Mouse (Mus musculus) thymus, postnatal 4 days (tissue): Measurements from ENCODE around the gene Fem1b.

ENCODE experiments used
- DNase-seq: peaks from one replicate; pipeline ENCODE4 v3.0.0; 2021

The Fem1b gene

DNA sequence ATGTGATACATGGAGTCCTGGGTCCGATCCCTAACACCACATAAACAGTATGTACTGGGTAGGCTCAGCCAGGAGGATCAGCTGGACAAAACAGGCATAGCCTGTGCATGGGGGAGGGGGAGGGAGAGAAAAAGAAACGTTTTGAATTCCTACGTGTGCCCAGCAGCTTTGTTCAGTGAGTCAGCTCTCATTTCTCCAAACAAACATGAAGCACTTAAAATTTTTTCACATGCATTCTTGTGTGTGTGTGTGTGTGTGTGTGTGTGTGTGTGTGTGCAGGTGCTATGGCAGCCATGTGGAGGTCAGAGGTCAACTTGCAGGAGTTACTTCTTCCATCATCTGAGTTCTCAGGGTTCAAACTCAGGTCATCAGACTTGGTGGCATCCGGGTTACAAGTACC lies 36.3 kb downstream of the Fem1b start:
- DNase-seq: no peak

DNA sequence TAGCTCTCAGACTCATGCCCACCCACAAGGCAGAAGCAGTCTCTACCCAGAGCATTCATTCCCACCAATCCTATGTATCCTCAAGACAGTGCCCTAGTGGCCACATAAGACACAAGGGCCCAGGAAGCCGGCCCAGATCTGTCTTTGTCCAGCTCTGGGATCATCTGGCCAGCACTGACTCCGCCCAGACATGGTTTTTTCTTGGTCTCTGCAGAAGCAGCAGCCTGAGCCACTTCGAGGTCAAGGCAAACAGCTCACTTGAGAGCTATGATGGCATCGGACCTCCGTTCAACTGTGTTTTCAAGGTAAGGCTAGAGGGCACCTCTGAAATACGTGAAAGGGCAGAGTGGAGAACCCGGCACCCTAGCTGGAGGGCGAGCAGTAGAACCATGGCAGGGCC lies 39.0 kb downstream of the Fem1b start:
- DNase-seq: no peak

DNA sequence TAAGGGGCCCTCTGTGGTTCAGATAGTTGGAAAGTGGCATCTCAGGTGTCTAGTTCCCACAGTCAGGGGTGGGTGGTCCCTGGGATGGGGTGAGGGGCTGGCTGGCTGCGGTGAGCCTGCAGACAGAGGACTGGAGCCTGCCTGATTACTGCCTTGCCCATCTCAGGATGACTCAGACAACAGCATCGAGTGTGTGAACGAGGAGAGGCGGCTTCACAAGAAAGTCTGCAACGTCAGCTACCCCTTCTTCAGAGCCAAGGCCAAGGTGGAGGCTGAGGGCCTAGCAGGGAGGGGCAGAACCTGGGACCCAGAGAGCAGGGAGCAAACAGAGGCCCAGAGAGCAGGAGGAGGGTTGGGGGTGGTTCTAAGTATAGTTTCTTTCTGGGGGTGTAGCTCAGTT lies 43.4 kb downstream of the Fem1b start:
- DNase-seq: no peak

DNA sequence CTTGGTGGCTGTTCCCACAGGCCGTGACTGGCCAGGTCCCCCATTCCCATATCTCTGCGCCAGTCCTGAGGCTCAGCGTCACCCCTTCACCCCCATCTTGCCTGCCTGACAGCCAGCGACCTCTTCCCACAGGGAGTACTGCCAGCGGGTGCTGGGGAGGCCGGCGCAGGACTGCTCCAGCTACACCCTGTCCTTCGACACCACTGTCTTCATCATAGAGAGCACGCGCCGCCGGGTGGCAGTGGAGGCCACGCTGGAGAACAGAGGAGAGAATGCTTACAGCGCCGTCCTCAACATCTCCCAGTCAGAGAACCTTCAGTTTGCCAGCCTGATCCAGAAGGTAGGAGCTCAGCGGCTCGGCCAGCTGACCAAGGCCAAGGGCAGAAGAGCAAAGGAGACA lies 44.3 kb downstream of the Fem1b start:
- no peak for DNase-seq

DNA sequence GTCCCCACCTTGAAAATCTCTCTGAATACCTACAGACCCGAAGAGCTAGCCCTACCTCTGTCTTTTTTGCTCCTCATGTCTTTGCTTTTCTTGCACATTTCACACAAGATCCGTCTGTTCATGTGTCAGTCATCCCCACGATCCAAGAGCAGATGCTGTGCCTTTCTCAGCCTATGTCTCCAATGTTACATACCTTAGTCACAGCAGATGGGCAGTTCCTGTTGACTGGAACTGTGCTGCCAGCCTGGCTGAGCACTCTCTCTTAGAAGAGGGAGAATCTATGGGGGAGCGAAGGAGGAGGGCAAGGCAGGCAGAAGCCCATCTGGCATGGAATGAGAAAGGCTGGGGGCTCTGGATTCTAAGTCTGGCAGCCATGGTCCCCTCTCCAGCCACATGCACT lies 46.4 kb downstream of the Fem1b start:
- DNase-seq: no peak

DNA sequence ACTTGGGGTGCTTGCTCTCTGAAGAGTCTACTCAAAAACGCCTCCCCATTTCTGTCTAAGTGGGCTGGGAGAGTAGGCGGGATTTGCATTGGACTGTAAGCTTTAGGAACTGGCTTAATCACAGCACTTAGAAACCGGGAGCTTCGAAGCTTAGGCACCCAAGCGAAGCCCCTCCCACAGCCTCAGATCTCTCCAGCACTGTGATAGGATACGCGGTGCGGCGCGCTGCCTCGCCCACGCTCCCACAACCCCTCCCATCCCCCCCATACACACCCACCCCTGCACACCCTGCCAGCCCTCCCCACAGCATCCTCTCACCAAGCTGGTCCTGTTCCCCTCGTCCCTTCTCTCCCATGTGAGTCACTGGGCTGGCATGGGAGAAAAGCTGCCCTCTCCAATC lies 48.3 kb downstream of the Fem1b start:
- DNase-seq: peak; percentile 69

DNA sequence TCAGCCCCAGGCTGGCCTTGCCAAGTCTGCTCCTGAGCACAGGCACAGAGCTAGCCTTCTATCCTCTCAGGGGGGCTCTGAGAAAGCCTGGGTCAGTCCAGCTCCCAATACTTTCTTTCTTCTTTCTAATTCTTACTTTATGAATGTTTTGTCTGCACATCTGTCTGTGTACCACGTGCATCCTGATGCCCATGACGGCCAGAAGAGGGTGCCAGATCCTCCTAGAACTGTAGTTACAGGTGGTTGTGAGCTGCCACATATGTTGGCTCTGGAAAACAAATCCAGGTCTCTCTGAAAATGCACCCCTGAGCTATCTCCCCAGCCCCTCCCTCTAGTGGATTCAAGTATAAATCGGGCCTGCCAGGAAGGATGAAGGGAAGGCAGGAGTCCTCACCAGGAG lies 52.1 kb downstream of the Fem1b start:
- DNase-seq: peak; percentile 57

DNA sequence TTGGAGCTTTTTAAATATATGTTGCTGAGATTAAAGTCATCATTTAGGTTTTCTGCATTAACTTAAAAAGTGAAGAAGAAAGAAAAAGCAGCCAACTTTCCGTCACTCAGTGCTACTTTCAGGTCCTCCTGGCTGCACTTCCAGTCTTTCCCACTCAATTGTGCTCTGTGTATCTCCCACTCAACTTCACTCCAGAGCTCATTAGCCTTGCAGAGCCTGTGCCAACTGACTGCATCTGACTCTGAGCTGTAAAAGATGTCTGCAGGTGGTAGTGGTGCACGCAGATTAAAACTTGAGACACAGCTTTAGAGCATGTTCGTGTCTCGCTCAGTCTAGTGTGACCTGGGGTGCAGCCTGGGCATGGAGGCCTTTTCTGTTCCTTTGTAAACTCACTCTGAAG lies 53.4 kb downstream of the Fem1b start:
- no peak for DNase-seq

DNA sequence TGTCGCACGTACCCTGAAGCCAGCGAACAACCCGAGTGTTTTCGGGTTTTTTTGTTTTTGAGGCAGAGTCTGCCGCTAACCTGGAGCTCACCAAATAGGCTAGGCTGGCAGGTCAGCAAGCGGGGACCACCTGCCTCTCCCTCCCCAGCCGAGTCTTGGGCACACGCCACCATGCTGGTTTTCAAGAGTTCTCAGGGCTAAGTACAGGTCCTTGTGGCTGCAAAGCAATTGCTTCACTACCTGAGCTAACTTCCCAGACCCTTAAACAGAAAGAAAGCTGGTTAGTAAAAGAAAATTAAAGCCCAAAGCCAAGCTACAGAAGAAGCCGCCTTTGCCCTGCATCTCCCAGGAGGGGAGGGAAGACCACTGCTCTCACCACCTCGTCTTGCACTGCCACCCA lies 61.4 kb downstream of the Fem1b start:
- DNase-seq: no peak

DNA sequence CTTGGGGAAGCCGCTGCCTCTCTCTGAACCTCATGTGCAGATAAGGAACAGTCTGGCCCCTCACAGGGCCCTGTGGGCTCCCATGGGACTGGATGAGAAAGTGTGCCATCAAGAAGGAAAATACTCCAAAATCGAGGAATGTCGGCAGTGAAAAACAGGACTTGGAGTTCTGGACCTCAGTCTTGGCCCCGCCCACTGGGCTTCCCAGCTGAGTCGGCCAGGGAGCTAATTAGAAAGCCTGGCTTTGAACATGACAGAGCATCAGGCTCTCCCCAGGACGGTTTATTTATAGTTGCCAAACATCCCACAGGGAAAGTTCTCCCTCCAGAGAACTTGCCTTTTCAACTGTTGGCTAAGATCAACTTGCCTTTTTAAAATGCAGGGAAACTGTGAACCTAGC lies 62.1 kb downstream of the Fem1b start:
- DNase-seq: no peak

DNA sequence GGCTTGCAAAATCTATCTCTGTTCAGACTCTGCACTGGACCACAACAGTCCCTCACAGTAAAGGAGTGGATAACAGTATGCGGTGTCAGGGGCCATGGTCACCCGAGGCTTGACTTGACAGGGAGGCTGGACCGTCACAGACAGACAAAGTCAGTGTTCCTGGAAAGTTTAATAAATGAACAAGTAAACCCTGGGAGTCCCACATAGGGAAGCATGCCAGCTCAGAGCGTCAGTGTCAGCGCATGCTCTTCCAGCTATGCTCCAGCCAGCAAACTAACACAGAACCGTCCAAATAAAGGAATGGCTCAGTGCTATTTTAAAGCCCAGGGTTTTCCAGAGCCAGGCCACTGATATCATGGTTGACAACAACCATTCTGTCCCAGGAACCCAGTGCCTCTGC lies 65.1 kb downstream of the Fem1b start:
- no peak for DNase-seq

DNA sequence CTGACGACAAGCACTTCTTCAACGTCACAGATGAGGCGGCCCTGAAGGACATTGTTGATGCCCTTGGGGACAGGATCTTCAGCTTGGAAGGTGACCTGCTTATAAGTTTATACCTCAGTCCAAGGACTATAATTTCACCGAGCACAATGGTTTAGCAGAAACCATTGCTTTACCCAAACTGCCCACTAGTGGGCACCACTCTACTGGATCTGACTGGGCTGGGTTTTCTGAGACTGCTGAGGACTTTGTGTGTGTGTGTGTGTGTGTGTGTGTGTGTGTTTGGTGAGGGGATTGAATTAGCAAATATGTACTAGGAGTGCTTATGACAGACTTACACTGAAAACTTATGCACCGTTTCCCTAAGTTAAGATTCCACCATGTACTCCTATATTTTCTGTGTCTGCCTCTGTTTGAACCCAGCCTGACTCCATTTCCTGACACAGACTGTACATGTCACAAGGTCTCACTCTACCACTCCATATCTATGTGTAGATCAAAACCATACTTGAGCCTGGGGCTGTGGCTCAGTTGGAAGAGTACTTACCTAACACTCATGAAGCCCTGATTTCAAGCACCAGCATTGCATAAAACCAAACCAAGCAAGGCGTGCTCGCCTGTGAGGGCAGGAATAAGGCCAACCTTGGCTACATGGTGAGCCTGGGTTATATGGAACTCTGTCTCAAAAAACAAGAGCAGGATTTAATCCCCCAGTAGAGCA lies 67.0 kb downstream of the Fem1b start:
- peak; percentile 65 for DNase-seq
